Mouse (Mus musculus): ENCODE results near the gene Twist1. TPM values are rescaled to one million over a fixed set of nuclear protein-coding genes. Genes with fewer than 3 reads are reported as not detected.

Gene Twist1
- polyA plus RNA-seq (2017; shearing (Covaris generic)), result not detected

DNA sequence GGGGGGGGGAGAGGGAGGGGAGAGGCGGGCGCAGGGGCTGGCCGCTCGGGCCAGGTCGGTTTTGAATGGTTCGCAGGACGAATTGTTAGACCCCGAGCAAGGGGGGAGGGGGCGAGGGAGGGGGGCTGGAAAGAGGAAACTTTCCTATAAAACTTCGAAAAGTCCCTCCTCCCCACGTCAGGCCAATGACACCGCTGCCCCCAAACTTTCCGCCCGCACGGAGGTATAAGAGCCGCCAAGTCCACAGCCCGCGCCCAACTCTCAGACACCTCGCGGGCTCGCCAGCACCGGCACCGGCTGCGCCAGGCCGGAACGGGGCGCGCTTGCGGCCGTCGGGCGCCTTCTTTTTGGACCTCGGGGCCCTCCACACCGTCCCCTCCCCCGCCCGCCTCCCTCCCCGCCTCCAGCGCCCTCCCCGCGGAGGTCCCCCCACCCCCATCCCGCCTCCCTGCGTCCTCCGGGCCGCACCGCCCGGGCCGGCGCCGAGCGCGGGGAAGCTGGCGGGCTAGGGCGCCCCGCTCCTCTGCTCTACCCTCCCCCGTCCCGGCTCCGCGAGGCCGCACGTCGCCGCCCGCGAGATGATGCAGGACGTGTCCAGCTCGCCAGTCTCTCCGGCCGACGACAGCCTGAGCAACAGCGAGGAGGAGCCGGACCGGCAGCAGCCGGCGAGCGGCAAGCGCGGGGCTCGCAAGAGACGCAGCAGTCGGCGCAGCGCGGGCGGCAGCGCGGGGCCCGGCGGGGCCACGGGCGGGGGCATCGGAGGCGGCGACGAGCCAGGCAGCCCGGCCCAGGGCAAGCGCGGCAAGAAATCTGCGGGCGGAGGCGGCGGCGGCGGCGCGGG lies at the start of gene Twist1:
Gene Twist1, plus strand, starts transcription at position 272 of the 841 bp plus-strand sequence.

GRCm38 (mm10) chr12:33928331-33929192 lies 28.9 kb upstream of the Twist1 start, which contains the start of gene Ferd3l:
Gene Ferd3l (plus strand): TSS chr12:33928425.

Other genes with a start within 250 kb of the Twist1 start
- gene Ferd3l, start 29.2 kb upstream of the Twist1 start, polyA plus RNA-seq (2017; shearing (Covaris generic)), result not detected